Mouse (Mus musculus): ENCODE results near the gene Gm12216. TPM values are rescaled to one million over a fixed set of nuclear protein-coding genes. Genes with fewer than 3 reads are reported as not detected.
A peak's percentile ranks its signal among the peaks of the same experiment; 100 is the strongest.
"Not testable (repeated sequence)": the region's sequence is repeated elsewhere in the genome, so short reads cannot be mapped to it uniquely, and the experiment has no call there.

Gene Gm12216
- 1 to 10 TPM in 1 of 2 experiments, under 1 TPM in 1; 0.84 to 2.1 TPM for total RNA-seq (2021)
- long read RNA-seq, experiment 1, result 0 reads
- long read RNA-seq, experiment 2, partial matches to known transcripts, result 0 of 1 reads
- long read RNA-seq, experiment 2, other reads (novel, unspliced or antisense), result 1 of 1 reads

GRCm38 (mm10) chr11:53858761-53859580 lies at the start of gene Gm12216:
Gene Gm12216 (minus strand): TSS chr11:53859256.
- peak; percentile 34 for DNase-seq (ENCODE audit: low spot score)

- no peak for DNase-seq (ENCODE audit: low spot score)
These were observed 49.6 kb upstream of the Gm12216 start for GRCm38 (mm10) chr11:53908686-53909085.

DNA sequence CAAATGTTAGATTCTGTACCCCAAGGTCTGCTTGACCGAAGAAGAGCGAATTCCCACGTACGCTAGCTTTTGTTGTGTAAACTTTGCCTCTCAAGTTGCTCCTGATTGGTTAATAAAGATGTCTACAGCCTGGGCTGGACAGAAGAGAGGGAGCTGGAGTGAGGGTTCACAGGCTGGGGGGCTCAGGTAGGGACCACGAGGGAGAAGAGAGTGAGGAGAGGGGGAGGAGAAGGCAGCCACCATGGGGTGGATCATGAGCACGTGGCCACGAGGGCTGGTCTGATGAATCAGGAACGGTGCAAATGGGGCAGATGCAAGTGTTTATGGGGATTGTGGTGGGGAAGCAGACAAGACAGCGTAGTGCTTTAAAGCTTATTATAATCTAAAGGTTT lies 45.5 kb upstream of the Gm12216 start:
- no peak for DNase-seq (ENCODE audit: low spot score)

DNA sequence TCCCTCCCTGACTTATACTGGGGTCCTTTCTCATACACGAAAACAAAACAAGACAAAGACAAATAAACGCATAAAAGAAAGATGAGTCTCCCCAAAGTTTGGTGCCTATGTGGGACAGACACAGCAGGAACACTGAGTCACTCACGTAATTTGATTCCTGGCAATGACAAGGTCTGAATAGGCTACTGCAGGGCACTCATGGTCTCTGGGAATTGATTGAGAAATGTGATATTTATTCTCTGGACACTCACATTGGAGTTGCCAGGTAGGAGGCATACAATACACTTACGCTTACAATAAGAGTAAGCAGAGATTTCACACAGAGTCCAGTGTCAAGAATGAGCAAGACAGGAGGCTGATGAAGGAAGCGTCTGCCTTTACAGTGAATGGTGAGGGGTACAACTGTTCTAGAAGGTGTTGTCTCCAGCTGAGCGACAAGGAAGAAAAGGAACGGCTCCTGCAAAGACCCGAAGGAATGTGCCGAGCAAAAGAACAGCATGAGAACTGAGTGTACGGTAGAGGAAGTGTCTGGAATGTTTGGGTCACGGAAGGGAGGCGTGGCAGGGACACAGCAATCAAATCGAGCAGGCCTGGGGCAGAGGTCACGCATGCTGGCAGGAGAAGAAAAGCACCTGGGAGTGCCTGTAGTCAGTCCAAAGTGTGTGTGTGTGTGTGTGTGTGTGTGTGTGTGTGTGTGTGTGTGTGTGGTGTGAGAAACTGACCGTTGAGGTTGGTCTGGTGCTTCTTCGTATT lies 44.9 kb upstream of the Gm12216 start:
- no peak for DNase-seq (ENCODE audit: low spot score)

DNA sequence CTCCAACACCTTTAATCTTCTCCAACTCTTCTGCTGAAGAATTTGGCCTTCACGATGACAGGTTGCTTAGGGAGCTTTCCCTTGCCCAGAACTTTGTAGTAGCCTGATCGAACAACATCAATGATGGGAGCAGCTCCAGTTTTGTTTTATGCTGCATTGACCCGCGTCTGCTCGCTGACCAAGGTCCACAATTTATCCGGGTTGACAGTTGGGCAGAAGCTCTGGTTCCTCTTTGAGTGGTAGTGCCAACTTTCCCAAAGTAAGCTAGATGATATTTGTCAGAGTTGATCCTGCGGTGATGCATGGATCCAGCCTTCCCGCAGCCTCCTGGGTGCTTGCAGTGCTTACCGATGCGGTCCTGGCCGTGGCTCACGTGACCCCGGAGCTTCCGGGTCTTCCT lies 43.7 kb upstream of the Gm12216 start:
- no peak for DNase-seq (ENCODE audit: low spot score)

DNA sequence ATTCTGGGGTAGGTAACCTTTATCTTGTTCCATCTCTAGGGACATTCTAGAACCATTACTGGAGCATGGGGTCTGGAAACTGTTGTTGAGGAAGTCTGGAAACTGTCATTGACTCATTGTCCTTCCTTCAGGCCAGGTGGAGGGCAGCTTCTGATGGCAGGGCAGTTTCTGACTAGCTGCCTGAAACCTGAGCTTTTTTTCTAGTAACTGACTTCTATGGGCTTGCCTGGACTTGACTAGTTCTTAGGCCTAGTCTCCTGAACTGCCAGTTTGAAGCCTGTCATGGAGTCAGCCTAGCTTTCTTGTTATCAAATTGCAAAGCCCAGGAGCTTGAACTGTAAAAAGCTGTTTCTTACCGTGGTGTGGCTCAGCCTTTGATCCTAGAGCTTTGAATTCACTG lies 41.9 kb upstream of the Gm12216 start:
- no peak for DNase-seq (ENCODE audit: low spot score)

GRCm38 (mm10) chr11:53899981-53900380 lies 40.9 kb upstream of the Gm12216 start:
- DNase-seq (ENCODE audit: low spot score), result no peak

DNA sequence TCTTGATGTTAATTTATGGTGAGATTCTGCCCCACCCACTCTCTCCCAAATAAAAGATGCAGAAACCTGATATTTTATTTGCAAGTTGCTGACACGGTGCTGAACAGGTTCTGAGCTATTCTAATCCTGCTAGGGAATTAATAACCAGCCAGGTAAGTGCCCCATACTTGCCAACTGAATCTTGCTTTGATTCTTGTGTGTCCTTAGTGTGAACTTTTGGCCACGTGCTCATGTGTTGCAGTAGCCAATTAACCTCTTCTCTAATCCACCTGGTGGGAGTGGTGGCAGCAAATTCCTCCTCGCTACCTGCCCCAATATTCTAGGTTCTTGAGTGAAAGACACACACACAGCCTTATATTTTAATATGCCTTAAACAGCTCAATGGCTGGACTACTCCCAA lies 39.9 kb upstream of the Gm12216 start:
- no peak for DNase-seq (ENCODE audit: low spot score)

DNA sequence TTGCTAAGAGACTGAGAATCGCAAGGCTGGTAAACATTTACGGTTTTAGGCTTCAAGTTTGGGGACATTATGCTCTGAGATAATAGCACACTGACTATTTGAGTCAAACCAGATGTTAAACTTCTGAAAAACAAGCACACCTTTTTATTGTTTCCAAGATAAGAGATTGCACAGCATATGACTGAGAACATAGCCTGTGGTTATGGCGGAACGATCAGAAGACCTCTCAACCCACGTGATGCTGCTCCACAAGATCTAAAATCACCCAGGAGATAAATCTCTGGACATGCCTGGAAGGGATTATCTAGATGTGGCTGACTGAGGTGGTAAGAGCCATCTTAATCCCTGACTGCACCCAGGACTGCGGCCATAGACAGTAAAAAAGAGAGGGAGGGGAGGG lies 37.9 kb upstream of the Gm12216 start:
- no peak for DNase-seq (ENCODE audit: low spot score)

- DNase-seq (ENCODE audit: low spot score), result no peak
These were observed 34.4 kb upstream of the Gm12216 start for GRCm38 (mm10) chr11:53893451-53893850.

GRCm38 (mm10) chr11:53892716-53893416 lies 33.8 kb upstream of the Gm12216 start:
- DNase-seq (ENCODE audit: low spot score), result no peak

DNA sequence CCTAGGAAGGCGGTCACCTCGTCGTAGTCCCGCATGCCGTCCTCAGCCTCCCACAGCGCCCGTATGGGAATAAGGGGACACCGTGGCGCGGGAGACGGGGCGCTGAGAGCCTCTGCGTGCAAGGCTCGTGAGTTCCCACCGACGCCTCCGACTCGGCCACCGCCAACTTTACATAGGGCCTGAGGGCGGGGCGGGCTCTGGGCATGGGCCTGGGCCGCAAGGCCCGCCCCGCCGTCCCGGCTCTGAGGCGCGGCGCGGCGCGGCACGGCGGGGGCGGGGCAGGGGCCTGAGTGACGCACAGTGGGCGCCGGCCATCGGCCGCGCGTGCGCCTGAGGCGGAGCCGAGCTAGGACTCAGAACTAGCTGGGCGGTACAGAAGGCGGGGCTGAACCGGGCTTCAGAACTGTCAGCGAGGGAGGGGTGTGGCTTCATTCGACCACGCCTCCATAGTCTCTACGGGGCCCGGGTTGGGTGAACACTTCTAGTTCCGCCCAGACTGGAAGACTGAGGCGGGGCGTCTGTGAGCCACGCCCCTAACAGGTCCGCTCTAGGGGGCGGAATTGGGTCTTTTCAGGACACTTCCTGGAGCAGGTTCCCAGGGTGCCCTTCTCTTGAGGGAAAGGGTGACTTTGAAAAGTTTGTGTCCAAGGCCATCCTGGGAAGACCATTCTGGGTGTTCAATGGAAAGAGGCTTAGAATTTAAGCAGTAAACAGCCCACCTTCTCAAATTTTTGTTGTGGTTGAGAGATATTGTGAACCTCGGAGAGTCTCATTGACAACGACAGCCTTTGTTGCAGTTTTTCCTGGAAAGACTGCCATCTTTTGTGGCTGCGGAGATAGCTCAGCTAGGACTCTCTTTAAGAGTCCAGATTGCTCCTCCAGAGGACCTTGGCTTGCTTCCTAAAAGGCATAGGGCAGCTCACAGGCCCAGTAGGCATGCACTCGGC lies 32.7 kb upstream of the Gm12216 start, which contains the start of gene Slc22a5:
Gene Slc22a5, minus strand, starts transcription at position 156 of the 947 bp plus-strand sequence.
- peak; percentile 100 for DNase-seq (ENCODE audit: low spot score)

GRCm38 (mm10) chr11:53890906-53891504 lies 31.9 kb upstream of the Gm12216 start:
- no peak for DNase-seq (ENCODE audit: low spot score)

DNA sequence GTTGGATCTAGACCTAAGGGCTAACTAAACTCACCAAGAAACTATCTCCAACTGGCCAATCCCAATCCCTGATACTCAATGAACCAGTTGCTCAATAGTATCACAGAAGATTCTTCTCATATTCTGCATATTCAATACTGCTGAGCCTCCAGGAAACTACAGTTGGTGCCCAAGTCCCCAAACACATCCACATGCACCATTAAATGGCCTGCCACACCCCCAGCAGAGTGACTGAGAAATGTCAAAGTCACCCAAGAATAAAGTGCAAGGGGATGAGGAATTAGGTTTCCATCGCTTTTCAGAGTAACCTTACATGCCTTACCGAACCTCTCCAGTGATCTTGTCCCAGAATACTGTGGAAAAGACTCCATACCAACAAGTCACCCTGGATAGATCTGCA lies 31.2 kb upstream of the Gm12216 start:
- no peak for DNase-seq (ENCODE audit: low spot score)

GRCm38 (mm10) chr11:53889091-53889645 lies 30.1 kb upstream of the Gm12216 start:
- DNase-seq (ENCODE audit: low spot score), result no peak

- no peak for DNase-seq (ENCODE audit: low spot score)
These were observed 29.2 kb upstream of the Gm12216 start for GRCm38 (mm10) chr11:53888242-53888641.

- no peak for DNase-seq (ENCODE audit: low spot score)
These were observed 24.2 kb upstream of the Gm12216 start for GRCm38 (mm10) chr11:53883287-53883686.

DNA sequence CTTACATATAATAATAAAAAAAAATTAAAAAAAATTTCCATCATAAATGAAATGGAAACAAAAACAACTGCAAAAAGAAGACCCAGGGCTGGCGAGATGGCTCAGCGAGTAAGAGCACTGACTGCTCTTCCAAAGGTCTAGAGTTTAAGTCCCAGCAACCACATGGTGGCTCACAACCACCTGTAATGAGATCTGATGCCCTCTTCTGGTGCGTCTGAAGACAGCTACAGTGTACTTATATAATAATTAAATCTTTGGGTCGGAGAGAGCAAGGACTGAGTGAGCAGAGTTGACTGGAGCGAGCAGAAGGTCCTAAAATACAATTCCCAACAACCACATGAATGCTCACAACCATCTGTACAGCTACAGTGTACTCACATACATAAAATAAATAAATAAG lies 19.0 kb upstream of the Gm12216 start:
- not testable (repeated sequence) for DNase-seq (ENCODE audit: low spot score)

DNA sequence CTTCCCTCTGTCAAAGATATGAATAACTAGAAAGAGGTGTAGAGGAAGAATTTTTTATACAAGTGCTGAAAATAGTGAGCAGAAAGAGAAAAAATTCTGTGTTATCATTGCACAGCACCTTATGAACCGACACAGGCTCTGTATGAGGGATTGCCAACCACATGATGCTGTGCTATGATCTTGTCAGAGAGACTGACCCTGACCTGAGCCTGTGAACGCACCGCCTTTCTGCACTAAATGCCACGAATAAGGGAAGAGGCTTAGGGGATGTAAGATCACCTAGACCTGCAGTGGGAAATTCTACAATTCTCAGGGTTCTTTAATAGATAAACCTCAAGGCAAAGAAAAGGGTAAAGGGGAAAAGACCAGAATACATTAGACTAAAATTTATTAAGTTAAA lies 17.4 kb upstream of the Gm12216 start:
- no peak for DNase-seq (ENCODE audit: low spot score)

DNA sequence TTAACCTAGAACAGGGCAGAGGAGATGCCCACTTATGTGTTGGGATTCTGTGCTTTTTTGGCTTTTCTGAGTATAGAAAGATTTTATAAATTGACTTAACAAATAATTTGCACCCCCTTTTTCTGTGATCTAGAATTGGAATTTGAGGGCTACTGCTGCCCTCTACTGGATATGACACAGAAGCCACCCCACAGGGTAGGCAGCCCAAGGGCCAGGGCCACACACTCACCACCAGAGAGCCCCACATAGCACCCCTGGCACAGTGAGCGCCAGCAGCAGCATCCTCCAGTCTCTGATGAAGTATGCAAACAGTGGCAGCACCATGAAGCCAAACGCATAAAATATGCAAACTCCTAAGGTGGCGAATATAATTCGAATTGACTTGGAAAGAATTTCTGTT lies 15.7 kb upstream of the Gm12216 start:
- no peak for DNase-seq (ENCODE audit: low spot score)
